In the genomic region with DNA sequence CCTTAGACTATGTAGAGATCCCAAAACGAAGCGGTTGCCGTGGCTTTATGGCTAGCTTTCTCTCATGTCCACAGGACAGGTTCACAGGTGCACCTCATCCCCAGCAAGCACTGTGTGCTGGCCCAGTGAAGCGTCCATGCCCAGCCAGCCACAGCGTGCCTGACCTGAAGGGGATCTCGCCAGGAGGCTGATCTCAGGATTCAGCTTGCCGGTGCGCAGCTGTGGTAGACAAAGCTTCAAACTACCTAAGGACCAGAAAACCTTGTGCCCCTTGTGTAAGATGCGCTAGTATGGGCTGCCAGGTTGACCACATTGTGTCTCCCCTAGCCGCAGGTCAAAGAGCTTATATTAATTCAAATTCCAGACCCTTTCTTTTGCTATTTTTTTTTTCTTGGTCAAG, we compare ENCODE assay signal across 11 mouse cellular contexts. TPM values are rescaled to one million over a fixed set of nuclear protein-coding genes. Genes with fewer than 3 reads are reported as not detected.
DNase-seq lines count a peak whose midpoint lies in the region; ATAC-seq and TF ChIP-seq lines count a peak whose summit lies in the region.
"Had no signal": no experiment of that assay in that cellular context is flagged by ENCODE, and none has a peak within 500 bp of the region (broad histone marks: within the 10 kb centered on the region; RNA-seq: fewer than 3 reads in every experiment).

No protein-coding gene starts in this region.

- no peak overlapping the region for H3K4me3 ChIP-seq in stomach, embryonic 15.5 days (replicated peaks)
- no peak overlapping the region for H3K4me3 ChIP-seq in stomach, postnatal 0 days (ENCODE audit: low read depth, low read length)
- H3K4me3 ChIP-seq in midbrain, embryonic 10.5 days = peak overlapping the region; percentile 72
- H3K4me3 ChIP-seq: erythroblast, embryonic 14.5 days had no signal

- no peaks in the 10 kb centered on the region for H3K4me1 ChIP-seq in stomach, embryonic 15.5 days
- no peaks in the 10 kb centered on the region for H3K4me1 ChIP-seq in stomach, postnatal 0 days (replicated peaks; ENCODE audit: control insufficient read depth, insufficient read depth)
- H3K4me1 ChIP-seq in midbrain, embryonic 10.5 days = no peaks in the 10 kb centered on the region

- ATAC-seq in stomach, embryonic 15.5 days (ENCODE audit: insufficient read depth, low FRiP score, low read depth) = no peak
- no peak for ATAC-seq in stomach, postnatal 0 days (ENCODE audit: low FRiP score, low TSS enrichment)

- TF ChIP-seq CTCF in stomach, postnatal 0 days (IDR thresholded peaks at IDR 0.05; ENCODE audit: low read depth) = no peak

- no peak overlapping the region for H3K9ac ChIP-seq in stomach, embryonic 15.5 days
- no peak overlapping the region for H3K9ac ChIP-seq in stomach, postnatal 0 days (ENCODE audit: low read length)

- peak overlapping the region; percentile 30; the same call in 1 of the 2 replicates for H3K4me2 ChIP-seq in stomach, embryonic 15.5 days
- no peak overlapping the region for H3K4me2 ChIP-seq in stomach, postnatal 0 days (replicated peaks; ENCODE audit: low read depth)

- no peaks in the 10 kb centered on the region for H3K36me3 ChIP-seq in stomach, embryonic 15.5 days
- no peaks in the 10 kb centered on the region for H3K36me3 ChIP-seq in stomach, postnatal 0 days (ENCODE audit: control insufficient read depth, insufficient read depth, low read length)
- H3K36me3 ChIP-seq in midbrain, embryonic 10.5 days = no peaks in the 10 kb centered on the region

- no peak for TF ChIP-seq EP300 in stomach, postnatal 0 days (optimal IDR thresholded peaks at IDR 0.05)

- peaks cover 10% of the 10 kb centered on the region; the same call in 1 of the 2 replicates for H3K27me3 ChIP-seq in stomach, embryonic 15.5 days (replicated peaks)
- H3K27me3 ChIP-seq in stomach, postnatal 0 days (ENCODE audit: control insufficient read depth, insufficient read depth, low read length) = no peaks in the 10 kb centered on the region
- 0 out of 2 replicates have a peak, but pooled peaks cover 7% of the 10 kb centered on the region for H3K27me3 ChIP-seq in midbrain, embryonic 10.5 days (ENCODE audit: low read depth, poor library complexity, severe bottlenecking)

- no peaks in the 10 kb centered on the region for H3K9me3 ChIP-seq in stomach, embryonic 15.5 days
- H3K9me3 ChIP-seq in stomach, postnatal 0 days (ENCODE audit: control insufficient read depth, low read length) = no peaks in the 10 kb centered on the region
- H3K9me3 ChIP-seq in midbrain, embryonic 10.5 days (replicated peaks) = no peaks in the 10 kb centered on the region

- DNase-seq in cerebellum, postnatal 10 days = peak; percentile 5 to 15
- no peak for DNase-seq in cerebellum, adult 8-10 months
- no peak for DNase-seq in stomach, postnatal 0 days (ENCODE audit: low spot score)
- peak; percentile 22 for DNase-seq in midbrain, embryonic 10.5 days (ENCODE audit: low spot score)
- DNase-seq in adrenal gland, adult (ENCODE audit: inconsistent age in 2 of 2, low spot score in 1 of 2) = no peak
- no peak for DNase-seq in lung, postnatal 10 days
- no peak for DNase-seq in gastrocnemius, postnatal 25 days
- DNase-seq: heart, postnatal 36 days; lung, postnatal 14 days had no signal

- no peak overlapping the region for H3K27ac ChIP-seq in stomach, embryonic 15.5 days
- H3K27ac ChIP-seq in stomach, postnatal 0 days (replicated peaks) = no peak overlapping the region
- peak overlapping the region; percentile 92 for H3K27ac ChIP-seq in midbrain, embryonic 10.5 days (replicated peaks)

- 23% methylated on average over 10 of the region's 10 CpGs for whole genome bisulfite sequencing in stomach, embryonic 15.5 days
- 20% methylated on average over 10 of the region's 10 CpGs for WGBS in stomach, postnatal 0 days
- 13% methylated on average over 10 of the region's 10 CpGs for WGBS in midbrain, embryonic 10.5 days

RNA-seq across cellular contexts. Expression of a gene that starts 3.1 kb away (rescaled TPM):
- polyA plus RNA-seq in stomach, embryonic 15.5 days (2015; fragmentation: Nextera tagmentation; extraction: Ambion mirVana) = 0.39 and 0.54 TPM in 2 replicates
- 0.06 and 0.08 TPM in 2 replicates for polyA plus RNA-seq in stomach, postnatal 0 days (2015; fragmentation: Nextera tagmentation; extraction: Ambion mirVana)
- polyA plus RNA-seq in midbrain, embryonic 10.5 days (2016; fragmentation: Nextera tagmentation; extraction: Ambion mirVana) = 24.9 and 31.4 TPM in 2 replicates
- not detected for total RNA-seq in gastrocnemius, postnatal 25 days (2021)
- total RNA-seq: heart, postnatal 36 days had no signal
- polyA plus RNA-seq: erythroblast, embryonic 14.5 days had no signal

Comparison
In these comparisons a context has a peak if more than half of its experiments do, and no peak if none do; other contexts are left out.
1. DNase-seq: peak in cerebellum, postnatal 10 days (2 of 2) and midbrain, embryonic 10.5 days (single experiment); none in cerebellum, adult 8-10 months (single experiment), stomach, postnatal 0 days (single experiment), adrenal gland, adult (0 of 2), lung, postnatal 10 days (single experiment) and gastrocnemius, postnatal 25 days (single experiment).
2. RNA of a gene that starts 3.1 kb away (polyA plus RNA-seq): 24.9 to 31.4 TPM in midbrain, embryonic 10.5 days; 0.39 to 0.54 TPM in stomach, embryonic 15.5 days and 0.06 to 0.08 TPM in stomach, postnatal 0 days; every median in the first group is over 10 times any median in the second.